Mouse (Mus musculus) bone marrow, adult 2 months (tissue): Measurements from ENCODE around the gene Amotl1.

Experiments
- CTCF ChIP-seq: fragments of 200-500 bp; IDR thresholded peaks from 2 replicates; pipeline ENCODE4 v1.5.1; 2011; ENCODE audit warnings: low read length, control low read depth; ENCODE audit not compliant: control insufficient read depth, insufficient read depth
- POLR2A ChIP-seq: fragments of 200-500 bp; IDR thresholded peaks from 2 replicates; pipeline ENCODE4 v1.6.1; 2011; ENCODE audit warnings: low read depth, mild to moderate bottlenecking, control low read depth, low read length, borderline replicate concordance; ENCODE audit not compliant: control insufficient read depth

DNA sequence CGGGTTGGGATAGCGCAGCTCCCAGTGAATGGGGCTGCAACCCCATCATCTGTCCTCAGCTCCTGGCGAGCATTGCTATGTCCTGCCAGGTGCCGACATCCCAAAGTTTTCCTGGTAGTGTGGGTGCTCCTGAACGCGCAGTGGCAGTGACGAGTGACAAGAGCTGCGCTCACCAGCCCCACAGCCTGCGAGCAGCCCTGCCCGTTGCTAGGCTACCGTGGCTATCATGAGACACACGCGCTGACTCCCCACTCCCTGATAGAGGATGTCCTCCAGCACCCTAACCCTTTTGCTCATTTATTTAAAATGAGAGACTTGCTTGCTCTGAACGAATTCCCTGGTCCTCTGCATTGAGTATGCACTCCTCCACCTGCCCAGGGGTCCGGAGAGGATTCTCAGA lies 10.7 kb downstream of the Amotl1 start:
- TF ChIP-seq POLR2A (no peak), CTCF (no peak)
